Mouse (Mus musculus) heart, postnatal 36 days (tissue): ENCODE measurements around the gene Clpx. TPM values are rescaled to one million over a fixed set of nuclear protein-coding genes. Genes with fewer than 3 reads are reported as not detected.
"Not testable (repeated sequence)": the region's sequence is repeated elsewhere in the genome, so short reads cannot be mapped to it uniquely, and the experiment has no call there.

Experiments
- DNase-seq, 2 experiments: peaks; one replicate each; pipeline ENCODE4 v3.0.0; 2021 to 2022
- intact Hi-C: fragments of 180-260 bp; cut with DNase I; formaldehyde crosslinking; loops from one replicate; pipeline ENCODE4 v1.15.1; 2025
- total RNA-seq, 2 experiments: library from RNA; stranded (reverse); gene quantifications; 2 replicates each; pipeline ENCODE4 v1.2.3; 2021

The Clpx gene
- total RNA-seq, 2 experiments from 2014 or later, result 127 to 134 TPM

- DNase-seq, intact Hi-C loops: not testable (repeated sequence)
Measured at GRCm38 (mm10) chr9:65288252-65288651, 5.8 kb upstream of the Clpx start.

GRCm38 (mm10) chr9:65289988-65290387 is 4.1 kb upstream of the Clpx start:
- intact Hi-C loops, result no loop called here

GRCm38 (mm10) chr9:65292421-65292820 is 1.6 kb upstream of the Clpx start:
- intact Hi-C loops, result no loop called here
- DNase-seq, result no peak

More at GRCm38 (mm10) chr9:65289988-65290387, 4.1 kb upstream of the Clpx start:
- no peak for DNase-seq

- no peak for DNase-seq
- intact Hi-C loops, result no loop called here
Measured at GRCm38 (mm10) chr9:65293119-65293518, 941 bp upstream of the Clpx start.

GRCm38 (mm10) chr9:65293580-65293972 is 484 bp upstream of the Clpx start:
- DNase-seq, result peak in 1 of 2 experiments; percentile 20
- intact Hi-C loops, result no loop called here

GRCm38 (mm10) chr9:65294716-65295378 is 787 bp downstream of the Clpx start:
- DNase-seq, result no peak
- intact Hi-C loops, result no loop called here

- no peak for DNase-seq
- intact Hi-C loops, result no loop called here
Measured at GRCm38 (mm10) chr9:65297056-65297455, 3.0 kb downstream of the Clpx start.

- DNase-seq, result no peak
- intact Hi-C loops, result no loop called here
Measured at GRCm38 (mm10) chr9:65298761-65299160, 4.7 kb downstream of the Clpx start.

- intact Hi-C loops, result no loop called here
Measured at GRCm38 (mm10) chr9:65299650-65300049, 5.6 kb downstream of the Clpx start.

GRCm38 (mm10) chr9:65302327-65302983 is 8.4 kb downstream of the Clpx start:
- DNase-seq, result no peak
- intact Hi-C loops, result no loop called here

More at GRCm38 (mm10) chr9:65299650-65300049, 5.6 kb downstream of the Clpx start:
- DNase-seq, result no peak

- intact Hi-C loops, result no loop called here
- DNase-seq, result no peak
Measured at GRCm38 (mm10) chr9:65303586-65303985, 9.5 kb downstream of the Clpx start.

GRCm38 (mm10) chr9:65304300-65304699 is 10.2 kb downstream of the Clpx start:
- DNase-seq, result no peak
- intact Hi-C loops, result no loop called here

- intact Hi-C loops, result no loop called here
- peak in 1 of 2 experiments; percentile 23 for DNase-seq
Measured at GRCm38 (mm10) chr9:65306672-65307071, 12.6 kb downstream of the Clpx start.

- intact Hi-C loops, result no loop called here
Measured at GRCm38 (mm10) chr9:65308011-65308410, 14.0 kb downstream of the Clpx start.

GRCm38 (mm10) chr9:65312669-65313357 is 18.8 kb downstream of the Clpx start:
- no peak for DNase-seq
- intact Hi-C loops, result loop anchor here (2.0 kb wide), 1 partner anchor 14 kb away; no protein-coding TSS in a partner anchor

More at GRCm38 (mm10) chr9:65308011-65308410, 14.0 kb downstream of the Clpx start:
- DNase-seq, result no peak

- intact Hi-C loops, result loop anchor here (2.0 kb wide), 1 partner anchor 13 kb away; no protein-coding TSS in a partner anchor
- DNase-seq, result no peak
Measured at GRCm38 (mm10) chr9:65313846-65314245, 19.8 kb downstream of the Clpx start.

GRCm38 (mm10) chr9:65322255-65322900 is 28.3 kb downstream of the Clpx start:
- intact Hi-C loops, result no loop called here
- DNase-seq, result no peak

- intact Hi-C loops, result loop anchor here (2.0 kb wide), 1 partner anchor 13 kb away; no protein-coding TSS in a partner anchor
- no peak for DNase-seq
Measured at GRCm38 (mm10) chr9:65325971-65326370, 31.9 kb downstream of the Clpx start.

GRCm38 (mm10) chr9:65327371-65327770 is 33.3 kb downstream of the Clpx start:
- no peak for DNase-seq
- intact Hi-C loops, result loop anchor here (2.0 kb wide), 1 partner anchor 15 kb away; no protein-coding TSS in a partner anchor

- no peak for DNase-seq
- intact Hi-C loops, result no loop called here
Measured at GRCm38 (mm10) chr9:65333958-65334357, 39.9 kb downstream of the Clpx start.

GRCm38 (mm10) chr9:65339146-65339545 is 45.1 kb downstream of the Clpx start:
- DNase-seq, result no peak
- intact Hi-C loops, result no loop called here
